ENCODE assay signal across 10 mouse cellular contexts in genomic region chr2:146221076-146221928, GRCm38 (mm10). TPM values are rescaled to one million over a fixed set of nuclear protein-coding genes. Genes with fewer than 3 reads are reported as not detected.
DNase-seq lines count a peak whose midpoint lies in the region; ATAC-seq lines count a peak whose summit lies in the region.
"Had no signal": no experiment of that assay in that cellular context is flagged by ENCODE, and none has a peak within 500 bp of the region (broad histone marks: within the 10 kb centered on the region; RNA-seq: fewer than 3 reads in every experiment).

Gene Insm1, plus strand, starts transcription at chr2:146221921.

- H3K4me2 ChIP-seq in embryonic facial prominence, embryonic 12.5 days (replicated peaks), result peak within 1 kb of the TSS; percentile 96
- peak within 1 kb of the TSS; percentile 87 for H3K4me2 ChIP-seq in hindbrain, embryonic 15.5 days
- peak within 1 kb of the TSS; percentile 89 for H3K4me2 ChIP-seq in midbrain, embryonic 11.5 days
- H3K4me2 ChIP-seq in stomach, embryonic 15.5 days, result peak within 1 kb of the TSS; percentile 99

- intact Hi-C loops in left cerebral cortex, postnatal 25 days (cut with DNase I), result loop anchor here (5.0 kb wide), 2 partner anchors 141 to 264 kb away; no protein-coding TSS in a partner anchor

- H3K9me3 ChIP-seq in heart, embryonic 10.5 days, result no peaks in the 10 kb centered on the region
- H3K9me3 ChIP-seq in embryonic facial prominence, embryonic 12.5 days, result no peaks in the 10 kb centered on the region
- no peaks in the 10 kb centered on the region for H3K9me3 ChIP-seq in hindbrain, embryonic 15.5 days
- H3K9me3 ChIP-seq in midbrain, embryonic 11.5 days (ENCODE audit: control insufficient read depth, low read length), result no peaks in the 10 kb centered on the region
- no peaks in the 10 kb centered on the region for H3K9me3 ChIP-seq in stomach, embryonic 15.5 days

- peak within 1 kb of the TSS; percentile 52 for H3K9ac ChIP-seq in embryonic facial prominence, embryonic 12.5 days
- H3K9ac ChIP-seq in hindbrain, embryonic 15.5 days, result peak within 1 kb of the TSS; percentile 76
- peak within 1 kb of the TSS; percentile 82 for H3K9ac ChIP-seq in midbrain, embryonic 11.5 days (ENCODE audit: low read length)
- no peak within 1 kb of the TSS for H3K9ac ChIP-seq in stomach, embryonic 15.5 days

- no peak; the same call in 1 of the 2 replicates for ATAC-seq in embryonic facial prominence, embryonic 12.5 days (ENCODE audit: insufficient number of reproducible peaks, insufficient read depth, low FRiP score, low TSS enrichment)
- peak; percentile 81 for ATAC-seq in hindbrain, embryonic 15.5 days (ENCODE audit: low FRiP score, low read depth)
- peak; percentile 75 for ATAC-seq in midbrain, embryonic 11.5 days (ENCODE audit: low FRiP score)
- ATAC-seq in stomach, embryonic 15.5 days (ENCODE audit: insufficient read depth, low FRiP score, low read depth), result peak; percentile 63

- no peaks in the 10 kb centered on the region for H3K36me3 ChIP-seq in heart, embryonic 10.5 days
- H3K36me3 ChIP-seq in embryonic facial prominence, embryonic 12.5 days, result no peaks in the 10 kb centered on the region
- H3K36me3 ChIP-seq in hindbrain, embryonic 15.5 days, result no peaks in the 10 kb centered on the region
- no peaks in the 10 kb centered on the region for H3K36me3 ChIP-seq in midbrain, embryonic 11.5 days (ENCODE audit: control insufficient read depth, insufficient read depth, low read length)
- H3K36me3 ChIP-seq in stomach, embryonic 15.5 days, result no peaks in the 10 kb centered on the region

- DNase-seq in heart, embryonic 10.5 days (ENCODE audit: low spot score), result peak; percentile 78
- DNase-seq in heart, adult 9 months (ENCODE audit: low spot score in 2 of 2), result no peak
- DNase-seq in adrenal gland, postnatal 25 days, result peak; percentile 47
- peak; percentile 46 to 48 for DNase-seq in left cerebral cortex, postnatal 25 days (ENCODE audit: low spot score in 2 of 2)
- peak; percentile 97 for DNase-seq in midbrain, embryonic 11.5 days (ENCODE audit: low spot score, missing footprints)

- no peak within 1 kb of the TSS for H3K27ac ChIP-seq in heart, embryonic 10.5 days
- H3K27ac ChIP-seq in embryonic facial prominence, embryonic 12.5 days, result peak within 1 kb of the TSS; percentile 67
- H3K27ac ChIP-seq in hindbrain, embryonic 15.5 days (replicated peaks), result peak within 1 kb of the TSS; percentile 91
- peak within 1 kb of the TSS; percentile 94 for H3K27ac ChIP-seq in midbrain, embryonic 11.5 days (ENCODE audit: low read depth, low read length)
- 0 out of 2 replicates have a peak within 1 kb of the TSS, but pooled peaks have one; percentile 11 for H3K27ac ChIP-seq in stomach, embryonic 15.5 days
- H3K27ac ChIP-seq: macrophage had no signal

- H3K27me3 ChIP-seq in heart, embryonic 10.5 days (ENCODE audit: insufficient read depth, poor library complexity, severe bottlenecking), result peaks cover 100% of the 10 kb centered on the region
- peaks cover 89% of the 10 kb centered on the region for H3K27me3 ChIP-seq in embryonic facial prominence, embryonic 12.5 days
- H3K27me3 ChIP-seq in hindbrain, embryonic 15.5 days, result 0 out of 2 replicates have a peak, but pooled peaks cover 18% of the 10 kb centered on the region
- peaks cover 56% of the 10 kb centered on the region for H3K27me3 ChIP-seq in midbrain, embryonic 11.5 days (ENCODE audit: control insufficient read depth, insufficient read depth, low read length)
- H3K27me3 ChIP-seq in stomach, embryonic 15.5 days (replicated peaks), result peaks cover 86% of the 10 kb centered on the region

- H3K4me3 ChIP-seq in heart, embryonic 10.5 days, result peak within 1 kb of the TSS; percentile 67
- peak within 1 kb of the TSS; percentile 53 for H3K4me3 ChIP-seq in embryonic facial prominence, embryonic 12.5 days
- peak within 1 kb of the TSS; percentile 80 for H3K4me3 ChIP-seq in hindbrain, embryonic 15.5 days
- H3K4me3 ChIP-seq in midbrain, embryonic 11.5 days (ENCODE audit: low read depth, low read length), result peak within 1 kb of the TSS; percentile 66
- H3K4me3 ChIP-seq in stomach, embryonic 15.5 days (replicated peaks), result peak within 1 kb of the TSS; percentile 52

- under 1% methylated on average over 78 of the region's 86 CpGs for WGBS in heart, embryonic 10.5 days
- WGBS in embryonic facial prominence, embryonic 12.5 days, result under 1% methylated on average over 79 of the region's 86 CpGs
- under 1% methylated on average over 66 of the region's 86 CpGs for WGBS in hindbrain, embryonic 15.5 days
- under 1% methylated on average over 75 of the region's 86 CpGs for WGBS in midbrain, embryonic 11.5 days
- WGBS in stomach, embryonic 15.5 days, result under 1% methylated on average over 65 of the region's 86 CpGs

- peaks cover 57% of the 10 kb centered on the region for H3K4me1 ChIP-seq in heart, embryonic 10.5 days
- peaks cover 30% of the 10 kb centered on the region for H3K4me1 ChIP-seq in embryonic facial prominence, embryonic 12.5 days
- H3K4me1 ChIP-seq in hindbrain, embryonic 15.5 days (replicated peaks), result peaks cover 56% of the 10 kb centered on the region
- H3K4me1 ChIP-seq in midbrain, embryonic 11.5 days (ENCODE audit: control insufficient read depth, insufficient read depth, low read length), result peaks cover 50% of the 10 kb centered on the region
- H3K4me1 ChIP-seq in stomach, embryonic 15.5 days, result peaks cover 29% of the 10 kb centered on the region

RNA-seq across cellular contexts. Expression of gene Insm1, which starts in this region (rescaled TPM):
- polyA plus RNA-seq in heart, embryonic 10.5 days (2016; fragmentation: Nextera tagmentation; extraction: Ambion mirVana), result 0.04 and 0.05 TPM in 2 replicates
- 5.8 and 7.5 TPM in 2 replicates for total RNA-seq in adrenal gland, postnatal 25 days (2021)
- 2.0 and 2.2 TPM in 2 replicates for polyA plus RNA-seq in embryonic facial prominence, embryonic 12.5 days (2016; fragmentation: Nextera tagmentation; extraction: Ambion mirVana)
- polyA plus RNA-seq in hindbrain, embryonic 15.5 days (2015; fragmentation: Nextera tagmentation; extraction: Ambion mirVana), result 3.8 and 5.1 TPM in 2 replicates
- total RNA-seq in left cerebral cortex, postnatal 25 days (2021), result 1 to 10 TPM; 4.0 to 4.2 TPM
- polyA plus RNA-seq in midbrain, embryonic 11.5 days (2014; fragmentation: Nextera tagmentation; extraction: Ambion mirVana), result 11.7 and 12.5 TPM in 2 replicates
- polyA plus RNA-seq in stomach, embryonic 15.5 days (2015; fragmentation: Nextera tagmentation; extraction: Ambion mirVana), result 0.85 and 0.95 TPM in 2 replicates
- total RNA-seq: MEL had no signal
- polyA plus RNA-seq: macrophage had no signal

Comparison
In these comparisons a context has a peak if more than half of its experiments do, and no peak if none do; other contexts are left out.
1. Peak in DNase-seq and H3K4me3 ChIP-seq in heart, embryonic 10.5 days; RNA of the gene not detected or under 1 TPM.
2. Peak in ATAC-seq, H3K4me3 ChIP-seq, H3K27ac ChIP-seq and H3K4me2 ChIP-seq in stomach, embryonic 15.5 days; RNA of the gene not detected or under 1 TPM.
3. DNase-seq: peak in adrenal gland, postnatal 25 days (single experiment), left cerebral cortex, postnatal 25 days (2 of 2) and midbrain, embryonic 11.5 days (single experiment); none in heart, adult 9 months (0 of 2).
4. Peak in every context shown above with its lines, with median percentiles within 50 percentile points of each other: H3K4me3 ChIP-seq and H3K4me2 ChIP-seq.